Mouse (Mus musculus): ENCODE results near the gene Clip1.

DNA sequence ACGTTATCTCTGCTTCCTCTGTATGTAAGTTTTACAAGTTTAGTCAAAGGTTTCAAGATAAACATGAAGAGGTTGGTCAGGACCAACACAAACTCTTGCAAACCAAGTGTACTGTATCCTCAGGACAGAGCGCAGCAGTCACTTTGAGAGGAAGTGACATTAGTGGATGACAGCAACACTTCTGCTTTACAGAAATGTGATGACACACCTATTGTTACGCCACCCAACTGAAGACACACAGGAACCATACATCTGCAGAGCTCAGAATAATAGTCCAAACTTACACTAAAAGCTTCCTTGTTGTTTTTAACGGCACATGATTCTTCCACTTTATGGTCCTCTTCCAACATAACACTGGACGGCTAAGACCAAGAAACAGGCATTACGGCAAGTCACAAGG is 29.4 kb upstream of the Clip1 start:
- TF ChIP-seq BHLHE40 (IDR thresholded peaks at IDR 0.05; ENCODE audit: borderline replicate concordance, low read depth, low read length) (no peak), CTCF (IDR thresholded peaks at IDR 0.05 in 2 of 3, conservative IDR thresholded peaks at IDR 0.05 in 1 of 3; ENCODE audit: control insufficient read depth in 1 of 3, insufficient read depth in 1 of 3, low read depth in 2 of 3, low read length in 3 of 3, poor library complexity in 1 of 3, severe bottlenecking in 1 of 3) (no peak), UBTF (IDR thresholded peaks at IDR 0.05; ENCODE audit: borderline replicate concordance, insufficient read depth, low read depth, low read length) (no peak), ZMIZ1 (IDR thresholded peaks at IDR 0.05; ENCODE audit: low read depth, low read length) (no peak), CHD2 (IDR thresholded peaks at IDR 0.05; ENCODE audit: low read length) (no peak), NELFE (IDR thresholded peaks at IDR 0.05; ENCODE audit: low read depth, low read length) (no peak), JUND (IDR thresholded peaks at IDR 0.05; ENCODE audit: low read depth, low read length) (no peak)

All from MEL (cell line).